Mouse (Mus musculus) bone marrow macrophage, adult 2 months (primary cell): ENCODE data around the gene Tnrc18.

Experiments
- CTCF ChIP-seq: IDR thresholded peaks from 2 replicates; pipeline ENCODE4 v1.5.1; 2012; ENCODE audit warnings: low read depth, mild to moderate bottlenecking, low read length, moderate library complexity
- POLR2A ChIP-seq: IDR thresholded peaks from 2 replicates; pipeline ENCODE4 v1.6.1; 2012; ENCODE audit warnings: mild to moderate bottlenecking, low read depth, low read length, borderline replicate concordance

DNA sequence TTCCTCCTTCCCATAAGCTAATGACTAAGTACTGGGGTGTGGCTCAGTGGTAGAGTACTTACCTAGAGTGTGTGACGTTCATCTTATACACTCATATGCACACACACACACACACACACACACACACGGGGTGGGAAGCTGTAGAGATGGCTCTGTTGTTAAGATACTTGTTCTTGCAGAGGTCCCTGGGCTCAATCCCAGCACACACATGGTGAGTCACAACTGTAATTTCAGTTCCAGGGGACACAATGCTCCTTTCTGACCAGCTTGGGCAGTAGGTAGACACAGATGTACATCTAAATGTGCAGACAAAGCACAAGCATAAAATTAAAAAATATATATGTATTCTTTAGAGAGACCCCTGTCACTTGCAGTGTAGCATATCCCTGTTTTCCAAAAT, 119.7 kb downstream of the Tnrc18 start:
- TF ChIP-seq CTCF (no peak), POLR2A (no peak)
